In genomic region chr3:103774009-103774408, GRCm38 (mm10) we compare ENCODE assay signal across 19 mouse cellular contexts. TPM values are rescaled to one million over a fixed set of nuclear protein-coding genes. Genes with fewer than 3 reads are reported as not detected.
A peak's percentile ranks its signal among the peaks of the same experiment; 100 is the strongest.
DNase-seq lines count a peak whose midpoint lies in the region; ATAC-seq and TF ChIP-seq lines count a peak whose summit lies in the region.
"Had no signal": no experiment of that assay in that cellular context is flagged by ENCODE, and none has a peak within 500 bp of the region (broad histone marks: within the 10 kb centered on the region; RNA-seq: fewer than 3 reads in every experiment).

No protein-coding gene starts in this region.

- WGBS in heart, embryonic 15.5 days: 78% methylated on average over 15 of the region's 15 CpGs
- 91% methylated on average over 15 of the region's 15 CpGs for WGBS in heart, embryonic 11.5 days (ENCODE audit: insufficient replicate concordance)
- 85% methylated on average over 15 of the region's 15 CpGs for WGBS in lung, embryonic 16.5 days

- no peak for ATAC-seq in heart, embryonic 15.5 days (replicated peaks; ENCODE audit: insufficient number of reproducible peaks, insufficient read depth, low FRiP score, low read depth)
- ATAC-seq in heart, embryonic 11.5 days (replicated peaks; ENCODE audit: insufficient number of reproducible peaks, low FRiP score, low TSS enrichment): no peak
- ATAC-seq in lung, embryonic 16.5 days (ENCODE audit: low read depth): peak; percentile 18; the same call in 1 of the 2 replicates
- ATAC-seq: Patski had no signal

- H3K4me1 ChIP-seq in heart, embryonic 15.5 days (replicated peaks): peaks cover 32% of the 10 kb centered on the region
- peaks cover 10% of the 10 kb centered on the region for H3K4me1 ChIP-seq in heart, embryonic 11.5 days (ENCODE audit: control insufficient read depth, insufficient read depth, low read length)
- H3K4me1 ChIP-seq in lung, embryonic 16.5 days (replicated peaks; ENCODE audit: control insufficient read depth, insufficient read depth, low read length): peaks cover 22% of the 10 kb centered on the region
- H3K4me1 ChIP-seq: hindbrain, embryonic 12.5 days; midbrain, embryonic 12.5 days had no signal

- no peak for TF ChIP-seq POLR2A in brain, embryonic 14.5 days (IDR thresholded peaks at IDR 0.05; ENCODE audit: borderline replicate concordance, extremely low read depth, insufficient read depth, insufficient read length, poor library complexity, severe bottlenecking)

- no peak overlapping the region for H3K9ac ChIP-seq in heart, embryonic 15.5 days
- no peak overlapping the region for H3K9ac ChIP-seq in heart, embryonic 11.5 days (ENCODE audit: low read depth, low read length)
- no peak overlapping the region for H3K9ac ChIP-seq in lung, embryonic 16.5 days (ENCODE audit: low read length)
- H3K9ac ChIP-seq: hindbrain, embryonic 12.5 days had no signal

- no peak for DNase-seq in lung, postnatal 25 days (ENCODE audit: low spot score)
- peak; percentile 22 for DNase-seq in brain, embryonic 14.5 days (ENCODE audit: low read depth)
- DNase-seq in thymus, postnatal 14 days: peak; percentile 79
- DNase-seq in cerebellum, adult 9-10 months: no peak
- DNase-seq in embryo, embryonic 10.5 days (ENCODE audit: low spot score): no peak
- DNase-seq: cerebellum, adult 9-11 months; heart, adult 18-20 months; liver; lung, postnatal 14 days; right cerebral cortex, postnatal 4 days had no signal

- peak overlapping the region; percentile 88 for H3K27ac ChIP-seq in heart, embryonic 15.5 days
- H3K27ac ChIP-seq in heart, embryonic 11.5 days (ENCODE audit: low read depth, low read length): no peak overlapping the region
- H3K27ac ChIP-seq in lung, embryonic 16.5 days (ENCODE audit: low read length): no peak overlapping the region; the same call in 1 of the 2 replicates
- H3K27ac ChIP-seq: hindbrain, embryonic 12.5 days; midbrain, embryonic 12.5 days had no signal

- H3K27me3 ChIP-seq in heart, embryonic 15.5 days: no peaks in the 10 kb centered on the region
- H3K27me3 ChIP-seq in heart, embryonic 11.5 days (ENCODE audit: control insufficient read depth, insufficient read depth, low read length): no peaks in the 10 kb centered on the region
- H3K27me3 ChIP-seq in lung, embryonic 16.5 days (ENCODE audit: control insufficient read depth, insufficient read depth, low read depth, low read length): no peaks in the 10 kb centered on the region
- H3K27me3 ChIP-seq: hindbrain, embryonic 12.5 days; midbrain, embryonic 12.5 days; Patski had no signal

- H3K4me2 ChIP-seq in heart, embryonic 15.5 days: no peak overlapping the region
- H3K4me2 ChIP-seq in heart, embryonic 11.5 days: no peak overlapping the region
- no peak overlapping the region for H3K4me2 ChIP-seq in lung, embryonic 16.5 days (ENCODE audit: low read depth, low read length)
- H3K4me2 ChIP-seq: hindbrain, embryonic 12.5 days; midbrain, embryonic 12.5 days had no signal

- H3K36me3 ChIP-seq in heart, embryonic 15.5 days: peaks cover 14% of the 10 kb centered on the region
- H3K36me3 ChIP-seq in heart, embryonic 11.5 days (ENCODE audit: control insufficient read depth, insufficient read depth, low read length): no peaks in the 10 kb centered on the region
- peaks cover 19% of the 10 kb centered on the region for H3K36me3 ChIP-seq in lung, embryonic 16.5 days (ENCODE audit: control insufficient read depth, insufficient read depth, low read length)

- TF ChIP-seq CTCF in brain, embryonic 14.5 days (IDR thresholded peaks at IDR 0.05; ENCODE audit: borderline replicate concordance, extremely low read depth, insufficient read depth, insufficient read length): no peak

- H3K4me3 ChIP-seq in heart, embryonic 15.5 days: no peak overlapping the region
- no peak overlapping the region for H3K4me3 ChIP-seq in heart, embryonic 11.5 days (ENCODE audit: low read depth, low read length)
- H3K4me3 ChIP-seq in lung, embryonic 16.5 days (ENCODE audit: low read length): no peak overlapping the region
- H3K4me3 ChIP-seq: hindbrain, embryonic 12.5 days; midbrain, embryonic 12.5 days had no signal

- no peaks in the 10 kb centered on the region for H3K9me3 ChIP-seq in heart, embryonic 15.5 days (replicated peaks)
- no peaks in the 10 kb centered on the region for H3K9me3 ChIP-seq in heart, embryonic 11.5 days (replicated peaks; ENCODE audit: control insufficient read depth, low read length)
- no peaks in the 10 kb centered on the region for H3K9me3 ChIP-seq in lung, embryonic 16.5 days (ENCODE audit: control insufficient read depth, low read length)
- H3K9me3 ChIP-seq: hindbrain, embryonic 12.5 days; midbrain, embryonic 12.5 days had no signal

RNA-seq across cellular contexts. Expression of gene Hipk1, which starts 17.4 kb away (rescaled TPM):
- polyA plus RNA-seq in heart, embryonic 15.5 days (2015; fragmentation: Nextera tagmentation; extraction: Ambion mirVana): 8.9 and 10.6 TPM in 2 replicates
- polyA plus RNA-seq in heart, embryonic 11.5 days (2014; fragmentation: Nextera tagmentation; extraction: Ambion mirVana): 12.2 and 12.7 TPM in 2 replicates
- 12.2 and 12.3 TPM in 2 replicates for polyA plus RNA-seq in lung, embryonic 16.5 days (2015; fragmentation: Nextera tagmentation; extraction: Ambion mirVana)
- polyA plus RNA-seq in brain, embryonic 14.5 days (2012; rRNA removed): 28.5 and 45.8 TPM in 2 replicates

RNA-seq across cellular contexts. Expression of gene Gm10964, which starts 34.8 kb away (rescaled TPM):
- polyA plus RNA-seq in heart, embryonic 15.5 days (2015; fragmentation: Nextera tagmentation; extraction: Ambion mirVana): not detected in 2 replicates
- polyA plus RNA-seq in heart, embryonic 11.5 days (2014; fragmentation: Nextera tagmentation; extraction: Ambion mirVana): not detected in 2 replicates
- not detected in 2 replicates for polyA plus RNA-seq in lung, embryonic 16.5 days (2015; fragmentation: Nextera tagmentation; extraction: Ambion mirVana)
- not detected in 2 replicates for polyA plus RNA-seq in brain, embryonic 14.5 days (2012; rRNA removed)
- polyA plus RNA-seq: embryonic facial prominence, embryonic 11.5 days; hindbrain, embryonic 12.5 days; kidney, embryonic 14.5 days; midbrain, embryonic 12.5 days; neural tube, embryonic 11.5 days; Patski had no signal

RNA-seq across cellular contexts. Expression of gene Dclre1b, which starts 35.2 kb away (rescaled TPM):
- 14.4 and 20.5 TPM in 2 replicates for polyA plus RNA-seq in heart, embryonic 15.5 days (2015; fragmentation: Nextera tagmentation; extraction: Ambion mirVana)
- polyA plus RNA-seq in heart, embryonic 11.5 days (2014; fragmentation: Nextera tagmentation; extraction: Ambion mirVana): 23.4 and 27.5 TPM in 2 replicates
- 23.4 and 26.3 TPM in 2 replicates for polyA plus RNA-seq in lung, embryonic 16.5 days (2015; fragmentation: Nextera tagmentation; extraction: Ambion mirVana)
- polyA plus RNA-seq in brain, embryonic 14.5 days (2012; rRNA removed): 12.5 and 14.4 TPM in 2 replicates

RNA-seq across cellular contexts. Expression of gene Ap4b1, which starts 35.3 kb away (rescaled TPM):
- polyA plus RNA-seq in heart, embryonic 15.5 days (2015; fragmentation: Nextera tagmentation; extraction: Ambion mirVana): 13.6 and 19.0 TPM in 2 replicates
- 17.5 and 20.4 TPM in 2 replicates for polyA plus RNA-seq in heart, embryonic 11.5 days (2014; fragmentation: Nextera tagmentation; extraction: Ambion mirVana)
- 21.0 and 21.8 TPM in 2 replicates for polyA plus RNA-seq in lung, embryonic 16.5 days (2015; fragmentation: Nextera tagmentation; extraction: Ambion mirVana)
- 20.8 and 25.0 TPM in 2 replicates for polyA plus RNA-seq in brain, embryonic 14.5 days (2012; rRNA removed)

RNA-seq across cellular contexts. Expression of gene Gm43064, which starts 35.4 kb away (rescaled TPM):
- polyA plus RNA-seq in heart, embryonic 15.5 days (2015; fragmentation: Nextera tagmentation; extraction: Ambion mirVana): 0.23 TPM in 1 of 2 replicates, not detected in the other
- polyA plus RNA-seq in heart, embryonic 11.5 days (2014; fragmentation: Nextera tagmentation; extraction: Ambion mirVana): 0.18 and 0.19 TPM in 2 replicates
- polyA plus RNA-seq in lung, embryonic 16.5 days (2015; fragmentation: Nextera tagmentation; extraction: Ambion mirVana): 0.15 and 0.52 TPM in 2 replicates
- polyA plus RNA-seq in brain, embryonic 14.5 days (2012; rRNA removed): 0.53 and 0.66 TPM in 2 replicates
- polyA plus RNA-seq: embryonic facial prominence, embryonic 11.5 days; midbrain, embryonic 12.5 days had no signal

Comparison
In these comparisons a context has a peak if more than half of its experiments do, and no peak if none do; other contexts are left out.
1. DNase-seq: peak in brain, embryonic 14.5 days (single experiment) and thymus, postnatal 14 days (single experiment); none in lung, postnatal 25 days (single experiment), cerebellum, adult 9-10 months (single experiment) and embryo, embryonic 10.5 days (single experiment).